Mouse (Mus musculus) intestine, embryonic 14.5 days (tissue): ENCODE results near the gene Tcaim. TPM values are rescaled to one million over a fixed set of nuclear protein-coding genes. Genes with fewer than 3 reads are reported as not detected.

ENCODE experiments used
- ATAC-seq: fragments of 200-750 bp; cut with Nextera tagmentation; replicated peaks from 2 replicates; pipeline ENCODE4 v1.8.0; 2017; ENCODE audit warnings: low read depth, moderate number of reproducible peaks, moderate TSS enrichment, moderate library complexity; ENCODE audit not compliant: low FRiP score, low TSS enrichment
- DNase-seq: peaks from one replicate; pipeline ENCODE4 v3.0.0-alpha.2; 2018; ENCODE audit warnings: low spot score
- H3K27ac ChIP-seq: fragments of 300-500 bp; sonication (generic); 2 replicates; pipeline ENCODE4 v1.5.1; 2014; ENCODE audit warnings: low read depth, mild to moderate bottlenecking, control low read depth
- H3K27me3 ChIP-seq: fragments of 300-500 bp; sonication (generic); replicated peaks from 2 replicates; pipeline ENCODE4 v1.6.1; 2014; ENCODE audit warnings: low read length, control low read depth; ENCODE audit not compliant: control insufficient read depth, insufficient read depth
- H3K36me3 ChIP-seq: fragments of 300-500 bp; sonication (generic); 2 replicates; pipeline ENCODE4 v1.6.1; 2014; ENCODE audit warnings: low read length, control low read depth; ENCODE audit not compliant: control insufficient read depth, insufficient read depth
- H3K4me1 ChIP-seq: fragments of 300-500 bp; sonication (generic); replicated peaks from 2 replicates; pipeline ENCODE4 v1.6.1; 2014; ENCODE audit warnings: low read length, control low read depth, mixed read lengths; ENCODE audit not compliant: control insufficient read depth, insufficient read depth
- H3K4me2 ChIP-seq: fragments of 300-500 bp; sonication (generic); 2 replicates; pipeline ENCODE4 v1.6.1; 2014; ENCODE audit warnings: low read length
- H3K4me3 ChIP-seq: fragments of 300-500 bp; sonication (generic); 2 replicates; pipeline ENCODE4 v1.5.1; 2014; ENCODE audit warnings: low read depth, low read length, control low read depth, mixed read lengths
- H3K9ac ChIP-seq: fragments of 300-500 bp; sonication (generic); 2 replicates; pipeline ENCODE4 v1.6.1; 2014; ENCODE audit warnings: mild to moderate bottlenecking, low read length
- H3K9me3 ChIP-seq: fragments of 300-500 bp; sonication (generic); 2 replicates; pipeline ENCODE4 v1.6.1; 2016; ENCODE audit warnings: low read length, control low read depth; ENCODE audit not compliant: control insufficient read depth
- WGBS: fragments of 180-500 bp; shearing (Covaris S2); extraction: QIAGEN DNeasy Blood & Tissue Kit; methylation state at CpG from one replicate; pipeline ENCODE4 v1.1.7; 2014; 5-methylcytosine and 5-hydroxymethylcytosine counted together
- polyA plus RNA-seq: library from polyadenylated mRNA; unstranded; fragments of >200 nt; fragmentation: Nextera tagmentation; extraction: Ambion mirVana; gene quantifications from 2 replicates; pipeline ENCODE4 v1.2.1, GENCODE M21; 2014

The Tcaim gene
- polyA plus RNA-seq, 1 experiment from 2014 or later: 5.6 TPM

DNA sequence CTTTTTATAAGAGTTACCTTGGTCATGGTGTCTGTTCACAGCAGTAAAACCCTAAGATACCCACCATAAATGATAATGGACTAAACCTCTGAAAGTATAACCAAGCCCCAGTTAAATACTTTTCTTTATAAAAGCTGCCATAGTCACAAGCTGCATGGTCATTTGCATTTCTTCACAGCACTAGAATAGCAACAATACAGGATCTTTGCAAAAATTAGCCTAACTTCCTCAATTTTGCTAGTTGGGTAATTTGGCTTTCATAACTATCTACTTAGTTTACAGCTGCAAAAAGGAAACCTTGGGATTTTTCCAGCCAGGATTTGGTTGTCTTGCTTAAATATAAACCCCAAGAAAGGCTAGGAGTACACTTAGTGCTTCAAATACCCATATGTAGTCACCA is 55.4 kb downstream of the Tcaim start:
- no peaks in the 10 kb centered on the region for H3K27me3 ChIP-seq
- no peak for ATAC-seq

GRCm38 (mm10) chr9:122863731-122864130 is 58.4 kb downstream of the Tcaim start:
- Histone ChIP-seq H3K27me3 (no peaks in the 10 kb centered on the region), H3K9me3 (peaks cover 29% of the 10 kb centered on the region; the same call in 1 of the 2 replicates), H3K36me3 (peaks cover 37% of the 10 kb centered on the region), H3K4me2 (peak overlapping the region; percentile 79), H3K9ac (no peak overlapping the region), H3K27ac (no peak overlapping the region), H3K4me1 (peaks cover 13% of the 10 kb centered on the region), H3K4me3 (no peak overlapping the region)
- WGBS: 69% methylated on average over 2 of the region's 2 CpGs
- ATAC-seq (no peak), DNase-seq (no peak)

More for the DNA sequence above, 55.4 kb downstream of the Tcaim start:
- Histone ChIP-seq H3K4me3 (no peak overlapping the region), H3K9ac (no peak overlapping the region), H3K4me2 (no peak overlapping the region), H3K36me3 (peaks cover 64% of the 10 kb centered on the region), H3K9me3 (peaks cover 22% of the 10 kb centered on the region; the same call in 1 of the 2 replicates), H3K27ac (no peak overlapping the region), H3K4me1 (peaks cover 13% of the 10 kb centered on the region)
- DNase-seq: no peak

DNA sequence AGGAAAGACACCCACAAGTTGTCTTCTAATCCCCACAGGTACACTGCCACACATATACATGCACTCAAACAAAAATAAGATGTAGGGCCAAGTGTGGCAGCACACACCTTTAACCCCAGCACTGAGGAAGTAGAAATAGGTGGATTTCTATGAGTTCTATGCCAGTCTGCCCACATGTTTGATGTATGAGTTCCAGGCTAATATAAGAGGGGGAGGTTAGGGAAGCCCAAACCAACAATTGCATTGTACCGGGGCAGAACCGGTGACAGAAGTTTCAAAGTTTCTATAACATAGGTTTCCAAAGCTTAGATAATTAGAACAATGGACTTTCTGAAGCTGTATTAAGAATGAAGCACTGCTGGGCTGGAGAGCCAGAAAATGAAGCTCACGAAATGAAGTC is 59.5 kb downstream of the Tcaim start:
- Histone ChIP-seq H3K9ac (peak overlapping the region; percentile 89), H3K36me3 (peaks cover 25% of the 10 kb centered on the region), H3K4me3 (peak overlapping the region; percentile 88), H3K4me2 (peak overlapping the region; percentile 79), H3K4me1 (peaks cover 13% of the 10 kb centered on the region), H3K9me3 (peaks cover 20% of the 10 kb centered on the region; the same call in 1 of the 2 replicates), H3K27me3 (no peaks in the 10 kb centered on the region), H3K27ac (no peak overlapping the region)
- WGBS: 57% methylated on average over 3 of the region's 3 CpGs
- DNase-seq (peak; percentile 54), ATAC-seq (no peak)

GRCm38 (mm10) chr9:122865697-122866166 is 60.4 kb downstream of the Tcaim start, which contains the start of gene Zfp445:
Zfp445 (minus strand) TSS chr9:122866006.
- WGBS: under 1% methylated on average over 34 of the region's 34 CpGs
- H3K4me2 ChIP-seq: peak within 1 kb of the TSS; percentile 79
- ATAC-seq (peak; percentile 94), DNase-seq (peak; percentile 94)
- H3K4me1 ChIP-seq: peaks cover 13% of the 10 kb centered on the region
- H3K4me3 ChIP-seq: peak within 1 kb of the TSS; percentile 88
- peaks cover 17% of the 10 kb centered on the region for H3K36me3 ChIP-seq
- H3K9ac ChIP-seq: peak within 1 kb of the TSS; percentile 89
- H3K27me3 ChIP-seq: no peaks in the 10 kb centered on the region
- H3K27ac ChIP-seq: peak within 1 kb of the TSS; percentile 77
- H3K9me3 ChIP-seq: peaks cover 13% of the 10 kb centered on the region; the same call in 1 of the 2 replicates

DNA sequence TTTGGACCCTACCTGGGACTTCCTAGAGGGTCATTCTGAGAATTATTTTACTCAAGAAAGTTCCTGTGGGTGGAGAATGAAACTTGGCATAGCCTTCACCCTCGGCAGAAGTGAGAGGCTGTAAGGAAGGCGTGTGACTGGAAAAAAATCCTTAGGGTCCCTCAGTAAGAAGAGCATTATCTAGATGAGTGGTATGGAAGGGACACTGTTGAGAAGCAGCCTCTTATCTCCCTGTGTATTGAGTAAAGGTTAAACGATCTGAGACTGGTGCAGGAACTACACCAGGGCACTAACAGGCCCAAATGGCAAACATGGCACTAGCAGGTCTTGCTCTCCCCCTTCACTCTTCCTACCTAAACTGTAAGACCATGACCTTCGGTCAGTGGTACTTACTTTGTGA is 60.9 kb downstream of the Tcaim start:
- peaks cover 12% of the 10 kb centered on the region for H3K36me3 ChIP-seq
- ATAC-seq (peak; percentile 29; the same call in 1 of the 2 replicates), DNase-seq (no peak)
- no peak overlapping the region for H3K27ac ChIP-seq
- peaks cover 10% of the 10 kb centered on the region; the same call in 1 of the 2 replicates for H3K9me3 ChIP-seq
- H3K4me1 ChIP-seq: peaks cover 13% of the 10 kb centered on the region
- peak overlapping the region; percentile 88 for H3K4me3 ChIP-seq
- no peaks in the 10 kb centered on the region for H3K27me3 ChIP-seq
- H3K4me2 ChIP-seq: peak overlapping the region; percentile 79
- WGBS: 80% methylated on average over 4 of the region's 4 CpGs
- peak overlapping the region; percentile 89 for H3K9ac ChIP-seq

DNA sequence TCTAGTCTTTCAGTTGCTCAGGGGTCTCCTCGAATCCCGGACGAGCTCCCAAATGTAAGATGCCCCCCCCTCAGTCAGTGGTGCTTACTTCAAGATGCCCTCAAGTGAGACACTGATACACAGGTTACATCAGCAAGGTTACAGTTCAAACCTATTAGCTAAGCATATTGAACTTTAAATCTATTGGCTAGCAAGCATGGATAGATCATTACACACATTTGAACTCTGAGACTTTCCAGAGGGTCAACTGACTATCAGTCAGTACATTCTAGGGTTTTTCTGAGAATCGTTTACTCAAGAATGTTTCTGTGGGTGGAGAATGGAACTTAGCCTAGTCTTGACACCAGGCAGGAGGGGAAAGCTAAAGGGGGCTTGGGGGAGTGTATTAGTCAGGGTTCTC is 67.3 kb downstream of the Tcaim start:
- Histone ChIP-seq H3K9me3 (no peaks in the 10 kb centered on the region), H3K27ac (no peak overlapping the region), H3K4me1 (no peaks in the 10 kb centered on the region), H3K9ac (no peak overlapping the region), H3K4me2 (no peak overlapping the region), H3K4me3 (no peak overlapping the region), H3K36me3 (no peaks in the 10 kb centered on the region), H3K27me3 (no peaks in the 10 kb centered on the region)
- ATAC-seq (no peak), DNase-seq (no peak)
- WGBS: 87% methylated on average over 4 of the region's 4 CpGs

GRCm38 (mm10) chr9:122874653-122875052 is 69.3 kb downstream of the Tcaim start:
- ATAC-seq (no peak), DNase-seq (no peak)
- Histone ChIP-seq H3K4me2 (no peak overlapping the region), H3K27me3 (no peaks in the 10 kb centered on the region), H3K9ac (no peak overlapping the region), H3K4me3 (no peak overlapping the region), H3K36me3 (no peaks in the 10 kb centered on the region), H3K27ac (no peak overlapping the region), H3K9me3 (no peaks in the 10 kb centered on the region), H3K4me1 (no peaks in the 10 kb centered on the region)
- whole genome bisulfite sequencing: 60% methylated on average over 1 of the region's 1 CpGs

DNA sequence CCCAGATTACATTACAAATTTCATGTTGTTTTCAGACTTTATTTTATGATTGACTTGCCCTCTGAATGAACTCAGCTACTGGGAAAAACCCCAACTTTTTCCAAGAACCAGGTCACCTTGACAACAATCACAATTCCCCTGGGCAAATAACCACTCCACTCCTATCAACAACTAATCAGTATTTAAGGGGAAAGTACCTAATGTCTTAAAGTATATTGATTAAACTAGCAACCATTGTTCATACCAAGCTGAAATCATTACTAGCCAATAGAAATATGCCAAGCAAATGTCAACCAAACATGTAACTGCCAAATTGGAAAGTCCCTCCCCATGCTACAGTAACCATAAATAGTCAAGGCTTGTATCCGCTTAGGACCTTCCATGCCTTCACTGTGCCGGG is 69.8 kb downstream of the Tcaim start:
- no peak for DNase-seq
- 94% methylated on average over 2 of the region's 2 CpGs for WGBS
- Histone ChIP-seq H3K4me2 (no peak overlapping the region), H3K9ac (no peak overlapping the region), H3K4me1 (no peaks in the 10 kb centered on the region), H3K27me3 (no peaks in the 10 kb centered on the region), H3K36me3 (no peaks in the 10 kb centered on the region), H3K9me3 (no peaks in the 10 kb centered on the region), H3K27ac (no peak overlapping the region), H3K4me3 (no peak overlapping the region)
- ATAC-seq: no peak

GRCm38 (mm10) chr9:122885385-122885784 is 80.0 kb downstream of the Tcaim start, which contains the start of gene Zkscan7:
Zkscan7 (plus strand) TSS chr9:122885685.
- Histone ChIP-seq H3K4me3 (peak within 1 kb of the TSS; percentile 83), H3K9ac (no peak within 1 kb of the TSS), H3K27ac (no peak within 1 kb of the TSS), H3K4me1 (peaks cover 5% of the 10 kb centered on the region; the same call in 1 of the 2 replicates), H3K27me3 (0 out of 2 replicates have a peak, but pooled peaks cover 3% of the 10 kb centered on the region), H3K9me3 (peaks cover 8% of the 10 kb centered on the region), H3K36me3 (0 out of 2 replicates have a peak, but pooled peaks cover 11% of the 10 kb centered on the region), H3K4me2 (peak within 1 kb of the TSS; percentile 94)
- no peak for DNase-seq
- no peak for ATAC-seq
- WGBS: 80% methylated on average over 3 of the region's 3 CpGs
